Mouse (Mus musculus): Measurements from ENCODE around the gene Agr3. TPM values are rescaled to one million over a fixed set of nuclear protein-coding genes. Genes with fewer than 3 reads are reported as not detected.

The Agr3 gene
- total RNA-seq, 2 experiments from 2014 or later: not detected

- peak; percentile 4 to 8 for DNase-seq
- intact Hi-C loops (cut with DNase I): no loop called here
These were observed 56.4 kb downstream of the Agr3 start for GRCm38 (mm10) chr12:35981732-35982360.

GRCm38 (mm10) chr12:35983472-35983871 is 58.1 kb downstream of the Agr3 start:
- no peak for DNase-seq
- intact Hi-C loops (cut with DNase I): no loop called here

- intact Hi-C loops (cut with DNase I): no loop called here
- DNase-seq: no peak
These were observed 59.3 kb downstream of the Agr3 start for GRCm38 (mm10) chr12:35984743-35985142.

- no peak for DNase-seq
- intact Hi-C loops (cut with DNase I): no loop called here
These were observed 67.3 kb downstream of the Agr3 start, which contains the start of gene Agr2 for GRCm38 (mm10) chr12:35992711-35993110. Gene Agr2, plus strand, starts transcription at chr12:35992907.

GRCm38 (mm10) chr12:35993583-35993982 is 68.2 kb downstream of the Agr3 start:
- DNase-seq: no peak
- intact Hi-C loops (cut with DNase I): no loop called here

GRCm38 (mm10) chr12:35994098-35994497 is 68.7 kb downstream of the Agr3 start:
- intact Hi-C loops (cut with DNase I): no loop called here
- no peak for DNase-seq

- intact Hi-C loops (cut with DNase I): loop anchor here (5.0 kb wide), 1 partner anchor 98 kb away; no protein-coding TSS in a partner anchor
- DNase-seq: no peak
These were observed 70.4 kb downstream of the Agr3 start for GRCm38 (mm10) chr12:35995799-35996198.

Other genes starting within 250 kb of the Agr3 start
- not detected for gene Agr2, start 67.3 kb downstream of the Agr3 start, total RNA-seq (2021)
- gene Tspan13, start 116.9 kb downstream of the Agr3 start, total RNA-seq (2021): 10 to 100 TPM; 47.2 to 57.1 TPM
- gene Ankmy2, start 231.5 kb downstream of the Agr3 start, total RNA-seq (2021): 10 to 100 TPM; 14.5 to 17.2 TPM
- gene Bzw2, start 232.5 kb downstream of the Agr3 start, total RNA-seq (2021): 100 to 1,000 TPM; 170 to 180 TPM